Mouse (Mus musculus): ENCODE results near the gene Cad. TPM values are rescaled to one million over a fixed set of nuclear protein-coding genes. Genes with fewer than 3 reads are reported as not detected.

The Cad gene
- polyA plus RNA-seq, 1 experiment from 2014 or later = 13.3 TPM

- H3K9me3 ChIP-seq (ENCODE audit: control insufficient read depth, low read length) = no peaks in the 10 kb centered on the region
- no peak for ATAC-seq (ENCODE audit: insufficient number of reproducible peaks, insufficient read depth, low FRiP score, low read depth)
- 74% methylated on average over 2 of the region's 2 CpGs for WGBS
- no peaks in the 10 kb centered on the region for H3K4me1 ChIP-seq (ENCODE audit: control insufficient read depth in 2 of 2, insufficient read depth in 2 of 2, low read length in 2 of 2)
- no peak overlapping the region for H3K4me3 ChIP-seq (ENCODE audit: control insufficient read depth in 1 of 2, insufficient read depth in 1 of 2, low read depth in 1 of 2, low read length in 2 of 2)
- H3K4me2 ChIP-seq (ENCODE audit: low read length) = no peak overlapping the region
- peaks cover 99% of the 10 kb centered on the region for H3K36me3 ChIP-seq (ENCODE audit: control insufficient read depth, insufficient read depth, low read length)
- no peak overlapping the region for H3K27ac ChIP-seq (replicated peaks in 1 of 2; ENCODE audit: control insufficient read depth in 1 of 2, insufficient read depth in 1 of 2, low read depth in 2 of 2, low read length in 2 of 2)
- H3K27me3 ChIP-seq (ENCODE audit: control insufficient read depth, insufficient read depth, low read length) = no peaks in the 10 kb centered on the region
- no peak overlapping the region for H3K9ac ChIP-seq (ENCODE audit: low read length)
Observed at GRCm38 (mm10) chr5:31071059-31071458, 16.5 kb downstream of the Cad start.

GRCm38 (mm10) chr5:31071821-31072220 is 17.2 kb downstream of the Cad start:
- no peak overlapping the region for H3K9ac ChIP-seq (ENCODE audit: low read length)
- no peak overlapping the region for H3K27ac ChIP-seq (replicated peaks in 1 of 2; ENCODE audit: control insufficient read depth in 1 of 2, insufficient read depth in 1 of 2, low read depth in 2 of 2, low read length in 2 of 2)
- H3K9me3 ChIP-seq (ENCODE audit: control insufficient read depth, low read length) = no peaks in the 10 kb centered on the region
- no peaks in the 10 kb centered on the region for H3K27me3 ChIP-seq (ENCODE audit: control insufficient read depth, insufficient read depth, low read length)
- 91% methylated on average over 11 of the region's 11 CpGs for WGBS
- peaks cover 99% of the 10 kb centered on the region for H3K36me3 ChIP-seq (ENCODE audit: control insufficient read depth, insufficient read depth, low read length)
- ATAC-seq (ENCODE audit: insufficient number of reproducible peaks, insufficient read depth, low FRiP score, low read depth) = no peak
- H3K4me2 ChIP-seq (ENCODE audit: low read length) = no peak overlapping the region
- no peak overlapping the region for H3K4me3 ChIP-seq (ENCODE audit: control insufficient read depth in 1 of 2, insufficient read depth in 1 of 2, low read depth in 1 of 2, low read length in 2 of 2)
- no peaks in the 10 kb centered on the region for H3K4me1 ChIP-seq (ENCODE audit: control insufficient read depth in 2 of 2, insufficient read depth in 2 of 2, low read length in 2 of 2)

- H3K4me3 ChIP-seq (ENCODE audit: control insufficient read depth in 1 of 2, insufficient read depth in 1 of 2, low read depth in 1 of 2, low read length in 2 of 2) = no peak overlapping the region
- WGBS = 91% methylated on average over 12 of the region's 12 CpGs
- H3K4me1 ChIP-seq (ENCODE audit: control insufficient read depth in 2 of 2, insufficient read depth in 2 of 2, low read length in 2 of 2) = no peaks in the 10 kb centered on the region
- H3K4me2 ChIP-seq (ENCODE audit: low read length) = no peak overlapping the region
- peaks cover 99% of the 10 kb centered on the region for H3K36me3 ChIP-seq (ENCODE audit: control insufficient read depth, insufficient read depth, low read length)
- no peak for ATAC-seq (ENCODE audit: insufficient number of reproducible peaks, insufficient read depth, low FRiP score, low read depth)
- H3K27ac ChIP-seq (replicated peaks in 1 of 2; ENCODE audit: control insufficient read depth in 1 of 2, insufficient read depth in 1 of 2, low read depth in 2 of 2, low read length in 2 of 2) = no peak overlapping the region
- no peak overlapping the region for H3K9ac ChIP-seq (ENCODE audit: low read length)
- no peaks in the 10 kb centered on the region for H3K9me3 ChIP-seq (ENCODE audit: control insufficient read depth, low read length)
- no peaks in the 10 kb centered on the region for H3K27me3 ChIP-seq (ENCODE audit: control insufficient read depth, insufficient read depth, low read length)
Observed at GRCm38 (mm10) chr5:31073176-31073575, 18.6 kb downstream of the Cad start.

DNA sequence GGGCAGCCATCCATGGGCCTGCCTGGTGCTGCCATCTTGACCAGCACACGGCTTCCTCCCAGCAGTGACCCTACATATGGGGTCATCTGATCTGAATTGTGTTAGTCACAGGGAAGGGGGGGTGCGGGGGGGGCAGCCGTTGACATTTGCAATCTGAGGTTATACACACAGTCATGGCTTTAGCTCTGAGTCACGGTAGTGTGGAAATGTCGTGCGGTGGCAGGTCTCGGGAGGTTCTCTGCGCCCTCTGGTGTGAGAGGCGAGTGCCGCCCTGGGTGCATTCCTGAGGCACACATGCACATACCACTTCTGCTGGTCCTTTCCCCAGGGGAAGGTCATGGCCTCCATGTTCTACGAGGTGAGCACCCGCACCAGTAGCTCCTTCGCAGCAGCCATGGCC is 21.8 kb downstream of the Cad start:
- no peak overlapping the region for H3K4me3 ChIP-seq (ENCODE audit: control insufficient read depth in 1 of 2, insufficient read depth in 1 of 2, low read depth in 1 of 2, low read length in 2 of 2)
- no peaks in the 10 kb centered on the region; a peak in 1 of 4 replicates for H3K4me1 ChIP-seq (ENCODE audit: control insufficient read depth in 2 of 2, insufficient read depth in 2 of 2, low read length in 2 of 2)
- H3K27ac ChIP-seq (replicated peaks in 1 of 2; ENCODE audit: control insufficient read depth in 1 of 2, insufficient read depth in 1 of 2, low read depth in 2 of 2, low read length in 2 of 2) = no peak overlapping the region
- no peaks in the 10 kb centered on the region for H3K9me3 ChIP-seq (ENCODE audit: control insufficient read depth, low read length)
- no peak overlapping the region for H3K9ac ChIP-seq (ENCODE audit: low read length)
- H3K4me2 ChIP-seq (ENCODE audit: low read length) = no peak overlapping the region
- no peaks in the 10 kb centered on the region for H3K27me3 ChIP-seq (ENCODE audit: control insufficient read depth, insufficient read depth, low read length)
- no peak for ATAC-seq (ENCODE audit: insufficient number of reproducible peaks, insufficient read depth, low FRiP score, low read depth)
- WGBS = 79% methylated on average over 13 of the region's 13 CpGs
- H3K36me3 ChIP-seq (ENCODE audit: control insufficient read depth, insufficient read depth, low read length) = peaks cover 78% of the 10 kb centered on the region

- H3K27me3 ChIP-seq (ENCODE audit: control insufficient read depth, insufficient read depth, low read length) = no peaks in the 10 kb centered on the region
- no peak overlapping the region for H3K9ac ChIP-seq (ENCODE audit: low read length)
- peaks cover 40% of the 10 kb centered on the region for H3K36me3 ChIP-seq (ENCODE audit: control insufficient read depth, insufficient read depth, low read length)
- peaks cover 17 to 28% of the 10 kb centered on the region in 2 experiments for H3K4me1 ChIP-seq (ENCODE audit: control insufficient read depth in 2 of 2, insufficient read depth in 2 of 2, low read length in 2 of 2)
- H3K9me3 ChIP-seq (ENCODE audit: control insufficient read depth, low read length) = no peaks in the 10 kb centered on the region
- no peak for ATAC-seq (ENCODE audit: insufficient number of reproducible peaks, insufficient read depth, low FRiP score, low read depth)
- no peak overlapping the region for H3K4me3 ChIP-seq (ENCODE audit: control insufficient read depth in 1 of 2, insufficient read depth in 1 of 2, low read depth in 1 of 2, low read length in 2 of 2)
- no peak overlapping the region for H3K4me2 ChIP-seq (ENCODE audit: low read length)
- 66% methylated on average over 13 of the region's 13 CpGs for WGBS
- H3K27ac ChIP-seq (replicated peaks in 1 of 2; ENCODE audit: control insufficient read depth in 1 of 2, insufficient read depth in 1 of 2, low read depth in 2 of 2, low read length in 2 of 2) = 0 out of 4 replicates have a peak overlapping the region, but pooled peaks of 1 of the 2 experiments have one; percentile 26
Observed at GRCm38 (mm10) chr5:31080059-31080794, 25.6 kb downstream of the Cad start.

GRCm38 (mm10) chr5:31080795-31081164 is 26.2 kb downstream of the Cad start:
- WGBS = 60% methylated on average over 3 of the region's 3 CpGs
- Histone ChIP-seq H3K4me1 (ENCODE audit: control insufficient read depth in 2 of 2, insufficient read depth in 2 of 2, low read length in 2 of 2) (peaks cover 17 to 28% of the 10 kb centered on the region in 2 experiments), H3K9ac (ENCODE audit: low read length) (no peak overlapping the region), H3K4me2 (ENCODE audit: low read length) (no peak overlapping the region), H3K4me3 (ENCODE audit: control insufficient read depth in 1 of 2, insufficient read depth in 1 of 2, low read depth in 1 of 2, low read length in 2 of 2) (no peak overlapping the region), H3K36me3 (ENCODE audit: control insufficient read depth, insufficient read depth, low read length) (peaks cover 34% of the 10 kb centered on the region), H3K9me3 (ENCODE audit: control insufficient read depth, low read length) (no peaks in the 10 kb centered on the region), H3K27ac (replicated peaks in 1 of 2; ENCODE audit: control insufficient read depth in 1 of 2, insufficient read depth in 1 of 2, low read depth in 2 of 2, low read length in 2 of 2) (no peak overlapping the region), H3K27me3 (ENCODE audit: control insufficient read depth, insufficient read depth, low read length) (no peaks in the 10 kb centered on the region)
- ATAC-seq (ENCODE audit: insufficient number of reproducible peaks, insufficient read depth, low FRiP score, low read depth) = no peak

- no peak overlapping the region for H3K4me3 ChIP-seq (ENCODE audit: control insufficient read depth in 1 of 2, insufficient read depth in 1 of 2, low read depth in 1 of 2, low read length in 2 of 2)
- no peaks in the 10 kb centered on the region for H3K9me3 ChIP-seq (ENCODE audit: control insufficient read depth, low read length)
- H3K9ac ChIP-seq (ENCODE audit: low read length) = no peak overlapping the region
- H3K4me1 ChIP-seq (ENCODE audit: control insufficient read depth in 2 of 2, insufficient read depth in 2 of 2, low read length in 2 of 2) = peaks cover 17 to 28% of the 10 kb centered on the region in 2 experiments
- ATAC-seq (ENCODE audit: insufficient number of reproducible peaks, insufficient read depth, low FRiP score, low read depth) = no peak
- peaks cover 28% of the 10 kb centered on the region for H3K36me3 ChIP-seq (ENCODE audit: control insufficient read depth, insufficient read depth, low read length)
- no peaks in the 10 kb centered on the region for H3K27me3 ChIP-seq (ENCODE audit: control insufficient read depth, insufficient read depth, low read length)
- H3K4me2 ChIP-seq (ENCODE audit: low read length) = no peak overlapping the region
- 82% methylated on average over 3 of the region's 3 CpGs for WGBS
- H3K27ac ChIP-seq (replicated peaks in 1 of 2; ENCODE audit: control insufficient read depth in 1 of 2, insufficient read depth in 1 of 2, low read depth in 2 of 2, low read length in 2 of 2) = no peak overlapping the region
Observed at GRCm38 (mm10) chr5:31081386-31081785, 26.8 kb downstream of the Cad start.
